Mouse (Mus musculus) thymus, postnatal 25 days (tissue): ENCODE results near the gene AC134908.4.
A peak's percentile ranks its signal among the peaks of the same experiment; 100 is the strongest.

Experiments used
- DNase-seq: peaks from one replicate; pipeline ENCODE4 v3.0.0; 2022

The AC134908.4 gene

DNA sequence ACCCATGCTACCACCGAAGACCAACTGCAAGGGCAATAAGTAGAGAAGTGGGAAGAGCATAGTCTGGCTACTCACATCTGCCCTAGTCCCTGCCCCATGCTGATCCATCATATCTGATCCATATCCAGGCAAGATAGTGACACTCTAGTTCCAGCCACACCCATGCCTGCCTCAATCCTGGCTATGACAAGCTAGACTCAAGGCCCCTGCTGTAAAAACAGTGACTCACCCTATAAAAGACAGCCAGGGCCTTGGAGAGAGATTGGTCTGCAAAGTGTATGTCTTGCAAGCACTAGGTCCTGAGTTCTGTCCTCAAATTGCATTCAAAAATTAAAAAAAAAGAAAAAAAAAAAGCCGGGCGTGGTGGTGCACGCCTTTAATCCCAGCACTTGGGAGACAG lies 11.0 kb upstream of the AC134908.4 start:
- no peak for DNase-seq

GRCm38 (mm10) chr17:25802825-25803517 lies 7.5 kb upstream of the AC134908.4 start:
- no peak for DNase-seq

DNA sequence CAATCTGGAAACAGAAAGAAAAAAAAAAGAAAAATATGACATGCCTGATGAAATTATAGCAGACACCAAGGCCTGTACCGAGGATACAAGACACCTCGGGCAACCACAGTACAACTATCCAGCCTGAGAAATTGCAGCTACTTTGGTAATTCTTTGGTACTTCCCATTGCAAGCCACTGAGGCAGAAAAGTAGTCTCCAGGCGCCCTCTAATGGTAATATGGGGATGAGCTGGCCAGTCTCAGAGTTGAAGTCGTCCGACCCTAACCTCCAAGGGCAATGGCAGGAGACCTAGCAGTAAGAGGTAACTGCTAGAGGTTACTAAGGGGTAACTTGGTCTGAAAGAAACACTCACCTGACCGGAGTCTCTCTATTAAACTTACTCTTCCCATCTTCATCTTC lies 5.6 kb upstream of the AC134908.4 start:
- DNase-seq: peak; percentile 77

DNA sequence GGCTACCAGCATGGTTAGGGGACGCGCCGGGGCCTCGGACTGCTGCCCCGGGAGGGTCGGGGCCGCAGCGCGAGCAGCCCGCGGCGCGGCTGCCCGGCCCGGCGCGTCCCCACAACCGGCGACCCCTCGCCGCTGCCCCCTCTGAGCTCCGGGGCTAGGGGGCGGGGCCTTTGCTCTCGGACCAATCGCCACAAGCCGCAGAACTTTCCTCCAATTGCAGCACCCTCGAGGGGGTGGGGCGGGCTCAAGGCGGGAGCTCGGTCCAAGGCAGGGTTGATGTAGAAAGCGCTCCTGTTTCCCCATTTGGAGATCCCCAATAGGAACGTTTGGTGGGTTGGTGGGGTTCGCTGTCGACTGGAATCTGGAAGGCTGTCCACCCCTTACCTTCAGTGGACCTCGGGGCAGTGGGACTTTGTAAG lies 1.5 kb upstream of the AC134908.4 start, which contains the start of gene Metrn:
Metrn (minus strand) TSS at position 186 of the 419 bp plus-strand sequence.
- DNase-seq: peak; percentile 94

DNA sequence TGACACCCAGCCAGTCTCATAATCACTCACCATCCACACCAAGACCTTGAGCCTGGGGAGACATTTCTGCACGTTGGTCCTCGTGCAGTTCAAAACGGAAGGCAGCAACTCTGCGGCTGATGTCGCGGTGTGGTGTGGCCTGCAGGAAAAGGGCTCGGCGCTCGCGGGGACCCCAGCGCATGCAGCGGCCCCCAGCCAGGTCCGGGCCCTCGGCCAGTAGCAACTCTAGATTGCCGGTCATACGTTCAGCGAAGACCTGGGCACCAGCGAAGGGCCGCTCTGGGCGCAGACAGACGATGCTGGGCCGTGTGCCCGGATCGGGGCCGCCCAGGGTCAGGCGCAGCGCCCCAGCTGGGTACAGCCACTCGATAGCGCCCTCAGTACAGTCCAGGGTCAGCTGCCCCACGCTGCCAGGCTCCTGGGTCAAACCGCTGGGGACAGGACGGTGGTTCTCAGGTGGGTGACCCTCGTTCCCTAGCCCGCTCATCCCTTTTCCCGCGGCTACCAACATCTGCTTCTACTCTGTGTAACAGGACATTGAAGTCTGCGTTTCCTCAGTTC lies 832 bp upstream of the AC134908.4 start:
- peak; percentile 31 for DNase-seq

GRCm38 (mm10) chr17:25794998-25795397 lies 461 bp downstream of the AC134908.4 start:
- no peak for DNase-seq

DNA sequence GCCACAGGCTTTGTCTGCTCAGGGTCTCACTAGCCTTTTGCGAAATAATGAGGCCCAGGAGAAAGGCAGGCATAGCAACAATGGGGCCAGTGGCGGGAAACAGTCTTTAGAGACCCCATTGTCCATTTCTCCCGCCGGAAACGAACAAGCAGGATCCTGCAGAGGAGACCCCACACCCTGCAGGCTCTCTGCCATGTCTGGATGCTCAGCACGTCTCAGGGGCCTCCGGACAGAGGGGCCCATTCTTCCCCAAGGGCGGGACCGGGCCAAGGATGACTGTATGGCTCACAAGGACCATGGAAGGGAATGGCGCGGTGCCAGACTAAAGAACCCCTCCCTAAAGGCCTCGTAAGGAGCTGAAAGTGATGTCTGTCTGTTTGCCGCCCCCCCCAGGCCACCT lies 1.3 kb downstream of the AC134908.4 start:
- no peak for DNase-seq

- DNase-seq: peak; percentile 86
Observed at GRCm38 (mm10) chr17:25792615-25793014, 2.8 kb downstream of the AC134908.4 start, which contains the start of gene Fam173a. TSS of gene Fam173a (minus strand) at chr17:25792901.

DNA sequence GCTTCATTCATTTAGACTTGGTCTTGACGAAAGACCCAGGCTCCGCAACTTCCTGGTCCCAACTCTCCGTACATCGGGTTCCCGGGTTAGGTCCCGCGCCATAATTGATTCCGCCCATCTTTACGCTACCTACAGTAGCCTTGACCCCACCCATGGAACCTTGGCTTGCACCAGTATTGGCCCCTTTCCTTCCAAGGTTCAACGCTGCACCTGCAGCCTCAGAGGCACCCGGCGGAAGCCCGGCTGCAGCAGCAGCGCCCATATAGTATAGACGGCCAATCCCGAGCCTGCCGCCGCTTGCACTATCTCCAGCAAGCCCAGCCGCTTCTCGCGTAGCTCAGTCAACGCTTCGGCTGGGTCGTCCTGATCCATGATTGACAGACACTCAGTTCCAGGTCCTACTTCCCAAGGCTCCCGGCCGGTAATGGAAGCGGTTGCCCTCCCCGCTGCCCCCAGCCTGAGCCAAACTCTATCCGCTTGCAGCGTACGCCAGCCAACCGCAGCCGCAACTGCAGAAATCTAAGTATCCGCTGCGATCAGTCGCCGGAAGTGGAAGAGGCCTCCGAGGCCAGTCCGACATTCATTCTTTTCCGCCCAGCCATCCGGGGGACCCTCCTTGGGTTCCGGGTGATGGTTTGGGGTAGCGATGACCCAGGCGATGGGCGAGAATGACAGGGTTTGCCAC lies 3.5 kb downstream of the AC134908.4 start:
- peak; percentile 89 for DNase-seq

DNA sequence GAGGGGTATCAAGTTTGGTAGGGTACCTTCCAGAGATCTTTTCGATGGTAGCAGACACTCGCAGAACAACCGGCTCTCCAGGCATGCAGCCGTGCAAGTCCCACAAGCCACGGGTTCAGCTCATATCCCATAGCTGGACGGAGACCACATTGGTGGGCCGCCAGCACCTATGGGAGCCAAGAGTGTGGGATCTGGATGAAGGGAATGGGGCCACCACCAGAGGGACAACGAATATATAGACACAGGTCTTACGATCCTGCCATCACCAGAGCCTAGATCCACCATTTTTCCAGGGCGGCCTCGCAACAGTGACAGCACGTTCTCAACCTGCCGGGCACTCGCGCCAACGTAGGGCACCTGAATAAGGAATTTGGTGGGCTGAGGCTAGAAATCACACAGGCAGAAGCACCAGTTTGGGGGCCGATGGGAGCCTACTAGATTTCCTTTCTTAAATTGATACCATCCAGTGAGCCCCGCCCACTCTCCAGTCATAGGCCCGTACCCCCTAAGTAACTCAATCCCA lies 4.1 kb downstream of the AC134908.4 start:
- no peak for DNase-seq

DNA sequence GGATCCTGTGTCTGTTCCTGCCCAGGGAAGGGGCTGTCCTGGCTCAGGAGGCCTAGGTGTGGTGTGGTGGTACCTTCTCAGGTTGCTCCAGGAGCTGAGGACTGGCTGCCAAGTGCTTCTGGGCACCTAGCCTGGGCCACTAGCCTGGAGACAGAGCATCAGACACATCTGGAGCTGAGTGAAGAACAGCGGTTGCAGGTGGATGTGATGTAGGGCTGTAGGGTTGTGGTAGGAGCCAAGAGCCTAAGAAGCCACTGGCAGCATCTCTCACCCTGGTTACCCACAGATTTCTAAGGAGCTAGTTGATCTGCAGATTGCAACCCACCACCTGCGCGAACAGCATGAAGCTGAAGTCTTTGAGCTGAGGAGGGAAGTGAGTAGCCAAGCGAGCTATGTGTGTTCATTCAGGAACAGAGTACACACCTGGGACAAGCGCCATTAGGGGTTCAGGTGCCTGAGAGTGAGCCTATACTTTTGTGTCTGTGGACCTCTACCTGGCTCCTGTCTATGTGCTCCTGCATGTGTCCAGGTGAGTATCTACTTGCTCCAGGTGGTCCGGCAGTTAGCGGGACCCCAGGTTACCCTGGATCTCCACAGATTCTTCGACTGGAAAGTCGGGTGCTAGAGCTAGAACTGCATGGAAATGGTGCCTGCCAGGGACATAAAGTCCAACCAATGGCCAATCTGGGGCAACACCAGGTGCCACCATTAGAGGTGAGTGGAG lies 8.5 kb downstream of the AC134908.4 start:
- no peak for DNase-seq

GRCm38 (mm10) chr17:25786280-25786679 lies 9.2 kb downstream of the AC134908.4 start, which contains the start of gene Ccdc78:
TSS of gene Ccdc78 (plus strand) at chr17:25786580.
- no peak for DNase-seq

- peak; percentile 94 for DNase-seq
Observed at GRCm38 (mm10) chr17:25785281-25785745, 10.1 kb downstream of the AC134908.4 start, which contains the start of gene Haghl. TSS of gene Haghl (minus strand) at chr17:25785673.

- no peak for DNase-seq
Observed at GRCm38 (mm10) chr17:25783861-25784574, 11.4 kb downstream of the AC134908.4 start.

DNA sequence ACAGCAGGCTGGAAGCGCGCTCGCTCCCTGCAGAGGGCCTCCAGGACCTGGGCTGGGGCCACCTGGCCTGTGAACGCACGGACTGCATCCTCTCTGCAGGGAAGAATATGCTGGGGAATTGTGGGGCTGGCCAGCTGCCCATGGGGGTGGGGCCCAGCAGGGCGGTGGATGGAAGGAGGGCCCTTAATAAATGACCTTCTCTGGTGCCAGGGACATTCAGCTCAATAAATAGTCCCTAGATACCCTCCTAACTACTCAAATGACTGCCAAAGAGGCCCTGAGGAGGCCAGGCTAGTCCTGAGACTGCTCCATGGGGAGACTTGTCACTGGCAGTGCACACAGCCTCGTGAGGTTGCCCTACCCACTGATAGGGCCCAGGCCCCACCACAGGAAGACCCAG lies 12.4 kb downstream of the AC134908.4 start:
- DNase-seq: no peak

DNA sequence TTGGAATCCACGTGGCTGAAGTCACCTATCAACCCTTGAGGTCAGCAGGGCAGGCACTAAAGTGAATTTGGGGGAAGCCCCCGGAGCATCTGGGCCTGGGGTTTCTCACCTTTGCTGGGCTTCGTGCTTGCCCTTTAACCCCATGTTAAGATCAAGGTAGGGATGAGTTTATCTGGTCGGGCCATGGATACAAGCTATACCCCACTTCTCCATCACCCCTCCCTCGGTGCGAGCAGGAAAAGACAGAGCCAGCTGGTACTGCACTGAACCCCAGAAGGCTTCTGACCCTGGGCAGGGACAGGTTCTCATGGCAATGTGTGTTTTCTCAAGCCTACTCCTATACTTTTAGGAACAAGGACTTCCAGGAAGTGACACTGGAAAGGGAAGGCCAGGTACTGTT lies 14.1 kb downstream of the AC134908.4 start:
- DNase-seq: no peak

DNA sequence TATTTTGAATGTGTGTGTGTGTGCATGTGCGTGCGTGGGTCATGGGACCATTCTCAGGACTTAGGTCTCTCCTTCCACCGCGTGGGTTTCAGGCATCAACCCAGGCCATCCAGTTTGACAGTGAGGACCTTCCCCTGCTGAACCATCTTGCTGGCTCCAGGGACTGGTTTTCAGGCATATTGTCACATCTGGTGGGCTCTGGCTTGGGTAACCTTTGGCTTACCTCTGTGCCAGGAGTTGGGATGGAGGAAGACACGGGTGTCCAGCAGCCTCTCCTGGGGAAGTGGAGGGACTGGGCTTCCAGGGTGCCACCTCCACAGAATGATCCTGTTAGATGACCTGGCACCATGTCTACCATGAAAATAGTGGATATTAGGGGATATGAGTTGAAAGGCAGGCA lies 17.5 kb downstream of the AC134908.4 start:
- no peak for DNase-seq

DNA sequence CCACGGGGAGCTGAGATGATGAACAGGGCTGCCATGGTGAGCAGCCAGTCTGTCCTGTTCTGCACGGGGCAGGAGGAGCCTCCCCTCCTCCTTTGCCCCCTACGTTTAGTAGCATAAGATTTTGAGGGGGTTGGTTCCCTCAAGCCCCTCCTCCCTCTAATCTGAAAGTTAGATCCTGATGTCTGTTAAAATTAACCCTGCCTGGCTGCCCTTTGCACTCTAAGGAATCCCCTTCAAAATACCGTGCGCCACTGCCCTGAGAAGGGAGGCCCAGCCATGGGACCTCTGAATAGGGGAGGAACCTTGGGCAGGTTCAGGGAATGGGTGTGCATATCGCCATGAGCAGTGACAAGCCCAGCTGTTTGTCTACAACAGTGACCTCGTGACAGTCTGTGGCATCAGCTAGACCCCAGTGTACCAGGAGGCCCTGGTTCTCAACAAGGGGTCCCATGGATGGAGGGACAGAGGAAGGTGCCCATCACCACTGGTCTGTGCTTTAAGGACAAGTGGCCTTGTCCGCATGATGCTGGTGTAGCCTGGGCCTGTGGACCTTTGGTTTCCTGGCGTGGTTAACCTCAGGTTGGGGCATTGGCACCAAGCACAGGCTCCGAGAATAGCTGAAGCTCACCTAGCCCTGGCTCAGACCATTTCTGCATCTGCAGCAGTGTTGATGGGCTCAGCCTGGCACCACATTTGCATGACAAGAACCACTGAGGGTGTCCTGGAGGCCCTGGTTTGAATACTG lies 20.0 kb downstream of the AC134908.4 start:
- no peak for DNase-seq

- peak; percentile 98 for DNase-seq
Observed at GRCm38 (mm10) chr17:25773549-25774120, 21.8 kb downstream of the AC134908.4 start, which contains the start of gene Narfl. TSS of gene Narfl (plus strand) at chr17:25773776.

GRCm38 (mm10) chr17:25769331-25769730 lies 26.1 kb downstream of the AC134908.4 start:
- DNase-seq: no peak

GRCm38 (mm10) chr17:25765886-25766285 lies 29.6 kb downstream of the AC134908.4 start:
- DNase-seq: no peak
